Mouse (Mus musculus) layer of hippocampus, postnatal 14 days (tissue): ENCODE results near the gene Aip. TPM values are rescaled to one million over a fixed set of nuclear protein-coding genes. Genes with fewer than 3 reads are reported as not detected.

Experiments used
- DNase-seq, 2 experiments: peaks; one replicate each; pipeline ENCODE4 v3.0.0; 2021 to 2022; ENCODE audit warnings: low spot score in 2 of 2, mixed read lengths in 1 of 2
- total RNA-seq, 2 experiments: library from RNA; stranded (reverse); gene quantifications; 2 replicates each; pipeline ENCODE4 v1.2.3; 2021

Gene Aip
- total RNA-seq, 2 experiments from 2014 or later: 73.9 to 83.2 TPM

- no peak for DNase-seq
These were observed 31.3 kb downstream of the Aip start for GRCm38 (mm10) chr19:4094348-4094747.

GRCm38 (mm10) chr19:4093772-4094171 is 31.9 kb downstream of the Aip start:
- DNase-seq: no peak

- DNase-seq: no peak
These were observed 32.9 kb downstream of the Aip start for GRCm38 (mm10) chr19:4092750-4093149.

GRCm38 (mm10) chr19:4091383-4091782 is 34.3 kb downstream of the Aip start:
- DNase-seq: no peak

- DNase-seq: no peak
These were observed 35.2 kb downstream of the Aip start for GRCm38 (mm10) chr19:4090446-4090845.

- DNase-seq: no peak
These were observed 36.5 kb downstream of the Aip start for GRCm38 (mm10) chr19:4089128-4089527.

- DNase-seq: no peak
These were observed 37.5 kb downstream of the Aip start for GRCm38 (mm10) chr19:4088146-4088545.

- no peak for DNase-seq
These were observed 38.6 kb downstream of the Aip start for GRCm38 (mm10) chr19:4087090-4087489.

GRCm38 (mm10) chr19:4086156-4086555 is 39.5 kb downstream of the Aip start:
- no peak for DNase-seq

GRCm38 (mm10) chr19:4084984-4085383 is 40.7 kb downstream of the Aip start:
- no peak for DNase-seq

GRCm38 (mm10) chr19:4083826-4084225 is 41.8 kb downstream of the Aip start:
- DNase-seq: no peak

- DNase-seq: no peak
These were observed 42.3 kb downstream of the Aip start for GRCm38 (mm10) chr19:4083316-4083715.

GRCm38 (mm10) chr19:4082219-4082965 is 43.3 kb downstream of the Aip start:
- DNase-seq: no peak

- DNase-seq: no peak
These were observed 44.3 kb downstream of the Aip start, which contains the start of gene Cabp2 for GRCm38 (mm10) chr19:4081394-4081793. Cabp2 (plus strand) TSS chr19:4081578.

- no peak for DNase-seq
These were observed 45.1 kb downstream of the Aip start for GRCm38 (mm10) chr19:4080511-4081009.

- DNase-seq: no peak
These were observed 46.1 kb downstream of the Aip start for GRCm38 (mm10) chr19:4079594-4079993.

- DNase-seq: no peak
These were observed 50.1 kb downstream of the Aip start for GRCm38 (mm10) chr19:4075531-4075930.

GRCm38 (mm10) chr19:4072706-4073424 is 52.8 kb downstream of the Aip start:
- no peak for DNase-seq

- DNase-seq: no peak
These were observed 54.3 kb downstream of the Aip start for GRCm38 (mm10) chr19:4071406-4071805.

- no peak for DNase-seq
These were observed 54.9 kb downstream of the Aip start for GRCm38 (mm10) chr19:4070756-4071155.

- no peak for DNase-seq
These were observed 55.3 kb downstream of the Aip start for GRCm38 (mm10) chr19:4070311-4070710.

GRCm38 (mm10) chr19:4068717-4069410 is 56.8 kb downstream of the Aip start:
- DNase-seq: no peak
